Mouse (Mus musculus): ENCODE results near the gene Ppm1g.

DNA sequence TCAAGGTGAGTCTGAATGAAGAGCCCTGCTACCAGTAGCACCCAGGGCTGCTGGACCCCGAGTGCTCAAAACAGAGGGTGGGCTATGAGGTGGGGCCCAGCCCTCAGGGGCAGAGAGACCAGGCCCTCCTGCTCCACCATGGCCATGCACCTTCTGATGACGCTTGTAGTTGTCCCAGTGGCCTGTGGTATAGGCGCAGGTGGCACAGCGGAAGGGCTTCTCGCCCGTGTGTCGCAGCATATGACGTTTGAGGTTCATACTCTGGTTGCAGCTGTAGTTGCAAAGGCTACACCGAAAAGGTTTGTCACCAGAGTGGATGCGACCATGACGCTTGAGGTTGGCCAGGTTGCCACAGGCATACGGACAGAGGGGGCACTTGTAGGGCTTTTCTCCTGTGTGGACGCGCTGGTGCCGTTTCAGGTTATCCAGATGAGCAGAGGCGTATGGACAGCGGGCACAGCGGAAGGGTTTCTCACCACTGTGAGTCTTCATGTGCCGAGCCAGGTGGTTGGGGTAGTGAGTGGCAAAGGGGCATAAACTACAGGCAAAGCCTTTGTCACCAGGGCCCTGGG is 21.1 kb downstream of the Ppm1g start:
- TF ChIP-seq POLR2A (IDR thresholded peaks at IDR 0.05; ENCODE audit: borderline replicate concordance, insufficient read depth, low read length) (no peak), CTCF (IDR thresholded peaks at IDR 0.05; ENCODE audit: borderline replicate concordance, insufficient read depth, low read depth, low read length) (no peak)
